Mouse (Mus musculus) WW6 (cell line): Measurements from ENCODE around the gene Stpg3.

Source experiments
- DNase-seq: peaks from one replicate; pipeline ENCODE4 v3.0.0-alpha.2; 2013; ENCODE audit warnings: low read depth, low spot score

Gene Stpg3

GRCm38 (mm10) chr2:25236614-25237013 is 22.2 kb upstream of the Stpg3 start, which contains the start of gene Rnf224:
Rnf224 (minus strand) TSS chr2:25236787.
- DNase-seq, result no peak

- DNase-seq, result no peak
These were observed 20.2 kb upstream of the Stpg3 start for GRCm38 (mm10) chr2:25234551-25235220.

GRCm38 (mm10) chr2:25234050-25234449 is 19.6 kb upstream of the Stpg3 start, which contains the start of gene Slc34a3:
Slc34a3 (minus strand) TSS chr2:25234364.
- DNase-seq, result no peak

- DNase-seq, result no peak
These were observed 19.0 kb upstream of the Stpg3 start for GRCm38 (mm10) chr2:25233421-25233820.

GRCm38 (mm10) chr2:25231038-25231437 is 16.6 kb upstream of the Stpg3 start:
- no peak for DNase-seq

GRCm38 (mm10) chr2:25230581-25230980 is 16.1 kb upstream of the Stpg3 start:
- no peak for DNase-seq

GRCm38 (mm10) chr2:25229582-25229981 is 15.1 kb upstream of the Stpg3 start:
- DNase-seq, result no peak

- no peak for DNase-seq
These were observed 14.6 kb upstream of the Stpg3 start for GRCm38 (mm10) chr2:25228995-25229530.

- peak; percentile 69 for DNase-seq
These were observed 14.0 kb upstream of the Stpg3 start for GRCm38 (mm10) chr2:25228431-25228889.

GRCm38 (mm10) chr2:25227406-25227805 is 13.0 kb upstream of the Stpg3 start:
- no peak for DNase-seq

GRCm38 (mm10) chr2:25226864-25227263 is 12.4 kb upstream of the Stpg3 start:
- no peak for DNase-seq

GRCm38 (mm10) chr2:25225811-25226379 is 11.5 kb upstream of the Stpg3 start:
- no peak for DNase-seq

- DNase-seq, result peak; percentile 97
These were observed 10.6 kb upstream of the Stpg3 start for GRCm38 (mm10) chr2:25224766-25225752.

GRCm38 (mm10) chr2:25224492-25224765 is 10.0 kb upstream of the Stpg3 start, which contains the start of gene Tubb4b:
Tubb4b (minus strand) TSS chr2:25224702.
- no peak for DNase-seq

GRCm38 (mm10) chr2:25223681-25224491 is 9.4 kb upstream of the Stpg3 start:
- DNase-seq, result no peak

- DNase-seq, result no peak
These were observed 6.9 kb upstream of the Stpg3 start for GRCm38 (mm10) chr2:25221331-25221772.

GRCm38 (mm10) chr2:25218445-25218844 is 4.0 kb upstream of the Stpg3 start, which contains the start of gene Fam166a:
Fam166a (plus strand) TSS chr2:25218745.
- DNase-seq, result no peak

- DNase-seq, result no peak
These were observed 3.2 kb upstream of the Stpg3 start for GRCm38 (mm10) chr2:25217666-25218065.

- no peak for DNase-seq
These were observed 1.1 kb downstream of the Stpg3 start for GRCm38 (mm10) chr2:25213266-25213865.

GRCm38 (mm10) chr2:25211121-25211670 is 3.2 kb downstream of the Stpg3 start, which contains the start of gene Nelfb:
Nelfb (minus strand) TSS chr2:25211489.
- DNase-seq, result no peak
